Mouse (Mus musculus): ENCODE measurements at regions not wholly inside any gene's neighbourhood (a gene's known extent, or its start where the extent isn't known, plus 50 kb on each side); places are given as distances from the start of the nearest gene placed in this dataset.
A peak's percentile ranks its signal among the peaks of the same experiment; 100 is the strongest.

GRCm38 (mm10) chr10:111388545-111389320 is 84.3 kb upstream of the Nap1l1 start:
- Histone ChIP-seq H3K9me3 (0 out of 2 replicates have a peak, but pooled peaks cover 3% of the 10 kb centered on the region), H3K4me2 (replicated peaks) (peak overlapping the region; percentile 42), H3K27me3 (no peaks in the 10 kb centered on the region), H3K4me1 (peaks cover 17% of the 10 kb centered on the region), H3K4me3 (no peak overlapping the region), H3K36me3 (no peaks in the 10 kb centered on the region), H3K9ac (replicated peaks) (no peak overlapping the region), H3K27ac (replicated peaks) (no peak overlapping the region)
- 71% methylated on average over 12 of the region's 12 CpGs for WGBS
- ATAC-seq (ENCODE audit: low FRiP score, low read depth), result peak; percentile 63

DNA sequence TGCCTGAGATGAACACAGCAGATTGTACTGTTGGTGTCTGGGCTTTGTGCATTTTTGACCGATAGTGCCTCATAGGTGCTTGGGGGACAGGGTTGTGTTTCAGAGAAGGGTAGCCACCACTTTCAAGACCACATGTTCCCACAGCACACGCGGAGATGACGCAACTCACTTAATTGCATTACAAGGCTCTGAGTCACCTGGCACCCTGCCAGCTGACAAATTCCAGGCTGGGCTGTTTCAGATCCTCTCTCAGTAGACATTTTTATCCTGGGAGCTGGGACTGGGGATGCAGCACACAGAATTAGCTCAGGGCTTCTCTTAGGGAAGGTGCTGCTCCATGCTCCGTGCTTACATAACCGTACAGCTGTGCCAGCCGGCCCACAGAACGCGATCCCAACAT is 83.1 kb upstream of the Nap1l1 start:
- no peak overlapping the region for H3K27ac ChIP-seq (replicated peaks)
- H3K9ac ChIP-seq (replicated peaks), result no peak overlapping the region
- WGBS, result 71% methylated on average over 9 of the region's 9 CpGs
- ATAC-seq (ENCODE audit: low FRiP score, low read depth), result no peak; the same call in 1 of the 2 replicates
- H3K9me3 ChIP-seq, result 0 out of 2 replicates have a peak, but pooled peaks cover 4% of the 10 kb centered on the region
- H3K36me3 ChIP-seq, result no peaks in the 10 kb centered on the region
- no peak overlapping the region for H3K4me3 ChIP-seq
- peaks cover 17% of the 10 kb centered on the region for H3K4me1 ChIP-seq
- no peak overlapping the region for H3K4me2 ChIP-seq (replicated peaks)
- H3K27me3 ChIP-seq, result no peaks in the 10 kb centered on the region

DNA sequence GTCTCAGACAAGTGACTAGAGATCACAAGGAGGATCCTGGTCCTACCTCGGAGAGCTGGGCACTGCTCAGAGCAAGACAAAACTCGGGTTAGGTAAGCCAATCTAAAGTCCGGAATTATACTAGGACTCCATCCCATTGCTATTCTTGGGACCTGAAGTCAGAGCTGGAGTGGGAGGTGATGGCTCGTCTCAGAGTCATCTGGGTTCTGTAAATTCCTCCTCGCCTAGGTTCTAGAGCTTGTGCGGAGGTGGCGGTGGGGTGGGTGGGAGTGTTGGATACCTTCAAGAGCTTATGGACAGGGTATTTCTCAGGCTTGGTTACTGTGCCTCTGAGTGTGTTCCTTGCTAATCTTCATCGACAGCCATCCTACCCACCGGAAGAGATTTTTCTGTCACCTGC is 78.6 kb upstream of the Nap1l1 start:
- WGBS, result 95% methylated on average over 9 of the region's 9 CpGs
- ATAC-seq (ENCODE audit: low FRiP score, low read depth), result no peak

DNA sequence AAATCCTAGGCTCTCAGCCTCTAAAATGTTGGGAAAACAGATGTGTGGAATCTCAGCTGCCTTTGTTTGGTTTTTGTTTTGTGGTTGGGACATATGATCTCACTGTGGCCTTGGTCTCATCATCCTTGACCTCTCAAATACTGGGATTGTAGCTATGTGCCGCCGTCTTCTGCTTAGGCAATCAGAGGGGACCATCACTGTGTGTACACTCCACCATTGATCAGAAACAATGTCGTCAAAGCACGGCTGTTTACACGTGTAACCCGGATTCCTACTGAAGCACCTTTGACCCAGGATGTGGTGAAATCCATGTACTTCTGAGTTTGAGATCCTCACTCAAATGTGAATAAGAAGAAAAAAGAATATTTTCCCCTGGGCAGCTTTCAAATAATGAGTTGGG is 68.0 kb upstream of the Nap1l1 start:
- 92% methylated on average over 6 of the region's 6 CpGs for WGBS

More for the DNA sequence above, 78.6 kb upstream of the Nap1l1 start:
- no peak overlapping the region for H3K27ac ChIP-seq (replicated peaks)
- no peak overlapping the region for H3K4me2 ChIP-seq (replicated peaks)
- H3K9ac ChIP-seq (replicated peaks), result no peak overlapping the region
- no peaks in the 10 kb centered on the region for H3K27me3 ChIP-seq
- H3K4me1 ChIP-seq, result peaks cover 4% of the 10 kb centered on the region; the same call in 1 of the 2 replicates
- no peaks in the 10 kb centered on the region for H3K36me3 ChIP-seq
- H3K9me3 ChIP-seq, result 0 out of 2 replicates have a peak, but pooled peaks cover 4% of the 10 kb centered on the region
- H3K4me3 ChIP-seq, result no peak overlapping the region

GRCm38 (mm10) chr10:111408887-111409286 is 64.1 kb upstream of the Nap1l1 start:
- Histone ChIP-seq H3K4me3 (no peak overlapping the region), H3K27me3 (no peaks in the 10 kb centered on the region), H3K27ac (replicated peaks) (no peak overlapping the region), H3K4me2 (replicated peaks) (no peak overlapping the region), H3K36me3 (no peaks in the 10 kb centered on the region), H3K4me1 (no peaks in the 10 kb centered on the region), H3K9ac (replicated peaks) (no peak overlapping the region), H3K9me3 (no peaks in the 10 kb centered on the region)
- 84% methylated on average over 3 of the region's 3 CpGs for WGBS
- ATAC-seq (ENCODE audit: low FRiP score, low read depth), result no peak

More for the DNA sequence above, 68.0 kb upstream of the Nap1l1 start:
- Histone ChIP-seq H3K9me3 (no peaks in the 10 kb centered on the region), H3K9ac (replicated peaks) (no peak overlapping the region), H3K27ac (replicated peaks) (no peak overlapping the region), H3K4me3 (no peak overlapping the region), H3K27me3 (no peaks in the 10 kb centered on the region), H3K36me3 (no peaks in the 10 kb centered on the region), H3K4me1 (no peaks in the 10 kb centered on the region), H3K4me2 (replicated peaks) (no peak overlapping the region)
- ATAC-seq (ENCODE audit: low FRiP score, low read depth), result no peak

DNA sequence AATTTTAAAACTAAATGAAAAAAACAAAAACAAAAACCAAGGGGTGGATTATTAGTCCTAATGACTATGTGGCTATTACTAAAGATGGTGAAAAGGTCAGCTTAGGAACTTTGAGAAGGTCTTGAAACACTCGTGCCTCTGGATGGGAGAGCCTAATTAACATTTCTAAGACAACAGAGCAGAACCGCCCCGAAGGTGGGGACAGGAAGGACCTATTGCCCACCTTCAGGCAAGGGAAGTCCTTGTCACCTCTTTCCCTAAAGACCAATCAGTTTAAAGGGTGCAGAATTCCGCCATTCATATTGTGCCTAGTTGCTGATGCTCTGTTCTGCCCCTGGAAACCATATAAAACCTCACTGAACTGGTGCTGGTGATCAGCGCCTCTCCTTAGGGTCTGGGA is 63.5 kb upstream of the Nap1l1 start:
- Histone ChIP-seq H3K4me1 (no peaks in the 10 kb centered on the region), H3K9me3 (no peaks in the 10 kb centered on the region), H3K9ac (replicated peaks) (no peak overlapping the region), H3K27ac (replicated peaks) (no peak overlapping the region), H3K36me3 (no peaks in the 10 kb centered on the region), H3K4me2 (replicated peaks) (no peak overlapping the region), H3K27me3 (no peaks in the 10 kb centered on the region), H3K4me3 (no peak overlapping the region)
- ATAC-seq (ENCODE audit: low FRiP score, low read depth), result no peak
- WGBS, result 79% methylated on average over 5 of the region's 5 CpGs

DNA sequence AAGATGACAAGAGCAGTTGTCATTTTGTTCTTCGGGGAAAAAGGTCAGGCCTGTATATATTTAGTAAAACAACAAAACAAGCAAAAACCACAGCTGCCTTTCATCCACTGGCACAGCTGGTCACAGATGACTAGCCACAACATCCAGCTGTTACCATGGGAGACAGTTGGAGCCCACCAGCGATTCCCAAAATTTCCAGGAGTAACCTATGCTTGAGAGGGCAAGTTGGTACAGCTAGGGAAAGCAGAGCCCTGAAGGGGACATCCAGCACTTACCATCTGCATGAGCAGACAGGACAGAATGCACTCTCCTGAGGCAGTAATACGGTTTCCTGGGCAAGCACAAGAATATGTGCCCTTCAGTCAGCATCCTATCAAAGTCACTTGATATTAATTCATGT is 62.9 kb upstream of the Nap1l1 start:
- H3K9me3 ChIP-seq, result no peaks in the 10 kb centered on the region
- H3K4me1 ChIP-seq, result no peaks in the 10 kb centered on the region
- no peak overlapping the region for H3K4me2 ChIP-seq (replicated peaks)
- H3K36me3 ChIP-seq, result no peaks in the 10 kb centered on the region
- no peak overlapping the region for H3K4me3 ChIP-seq
- H3K27ac ChIP-seq (replicated peaks), result no peak overlapping the region
- WGBS, result 57% methylated on average over 3 of the region's 3 CpGs
- no peak overlapping the region for H3K9ac ChIP-seq (replicated peaks)
- no peak for ATAC-seq (ENCODE audit: low FRiP score, low read depth)
- no peaks in the 10 kb centered on the region for H3K27me3 ChIP-seq

DNA sequence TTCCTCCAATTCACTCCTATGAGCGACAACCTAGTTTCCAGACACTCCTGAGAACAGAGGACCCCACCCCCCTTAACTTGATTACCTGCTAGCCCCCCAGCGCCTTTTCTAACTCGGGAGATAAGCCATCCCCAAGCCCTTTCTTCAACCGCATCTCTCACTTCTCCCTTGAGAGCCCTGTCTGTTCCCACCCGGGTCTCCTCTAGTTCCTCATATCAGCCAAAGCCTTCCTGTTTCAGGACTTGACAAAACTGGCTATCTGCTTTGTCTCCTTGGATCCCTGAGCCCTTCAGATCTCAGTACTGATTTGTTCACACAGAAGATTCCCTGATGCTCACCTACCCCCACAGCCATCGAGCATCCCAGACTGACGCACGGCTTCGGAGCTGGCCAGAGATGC is 61.5 kb upstream of the Nap1l1 start:
- Histone ChIP-seq H3K36me3 (no peaks in the 10 kb centered on the region), H3K4me2 (replicated peaks) (no peak overlapping the region), H3K27me3 (no peaks in the 10 kb centered on the region), H3K4me1 (no peaks in the 10 kb centered on the region), H3K4me3 (no peak overlapping the region), H3K9me3 (no peaks in the 10 kb centered on the region), H3K27ac (replicated peaks) (no peak overlapping the region), H3K9ac (replicated peaks) (no peak overlapping the region)
- WGBS, result 88% methylated on average over 9 of the region's 9 CpGs
- no peak for ATAC-seq (ENCODE audit: low FRiP score, low read depth)

DNA sequence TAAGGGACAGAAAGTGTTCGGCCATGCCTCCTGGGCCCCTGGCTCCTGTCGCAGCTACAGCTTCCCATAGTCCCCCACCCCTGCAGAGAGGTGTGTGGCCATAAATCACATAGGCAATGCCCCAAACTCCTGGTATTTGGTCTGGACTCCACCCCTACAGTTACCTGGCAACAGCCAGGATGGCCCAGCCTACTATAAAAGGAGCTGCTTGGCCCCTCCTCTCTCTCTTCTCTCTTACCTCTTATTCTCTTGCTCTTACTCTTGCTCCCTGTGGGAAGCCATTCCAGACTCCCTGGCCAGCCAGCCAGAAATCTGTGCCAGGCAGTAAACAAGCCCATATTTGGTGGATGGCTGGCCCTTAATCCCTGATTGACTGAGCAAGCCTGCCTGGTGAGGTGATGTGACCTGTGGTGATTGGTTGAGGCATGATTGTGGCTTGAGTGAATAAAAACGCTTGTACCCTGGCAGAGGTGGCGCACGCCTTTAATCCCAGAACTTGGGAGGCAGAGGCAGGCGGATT is 56.4 kb upstream of the Nap1l1 start:
- ATAC-seq (ENCODE audit: low FRiP score, low read depth), result no peak
- Histone ChIP-seq H3K4me2 (replicated peaks) (no peak overlapping the region), H3K27ac (replicated peaks) (no peak overlapping the region), H3K36me3 (no peaks in the 10 kb centered on the region), H3K27me3 (peaks cover 13% of the 10 kb centered on the region), H3K4me3 (no peak overlapping the region), H3K9ac (replicated peaks) (no peak overlapping the region), H3K9me3 (no peaks in the 10 kb centered on the region), H3K4me1 (peaks cover 24% of the 10 kb centered on the region)
- 78% methylated on average over 6 of the region's 6 CpGs for WGBS

- 26% methylated on average over 23 of the region's 23 CpGs for WGBS
- peak overlapping the region; percentile 46 for H3K4me2 ChIP-seq (replicated peaks)
- peaks cover 35% of the 10 kb centered on the region for H3K4me1 ChIP-seq
- 0 out of 2 replicates have a peak overlapping the region, but pooled peaks have one; percentile 7 for H3K9ac ChIP-seq (replicated peaks)
- H3K9me3 ChIP-seq, result no peaks in the 10 kb centered on the region
- no peaks in the 10 kb centered on the region for H3K36me3 ChIP-seq
- peaks cover 13% of the 10 kb centered on the region for H3K27me3 ChIP-seq
- H3K27ac ChIP-seq (replicated peaks), result no peak overlapping the region
- ATAC-seq (ENCODE audit: low FRiP score, low read depth), result no peak
- H3K4me3 ChIP-seq, result peak overlapping the region; percentile 19; the same call in 1 of the 2 replicates
Measured at GRCm38 (mm10) chr10:111419375-111420194, 53.4 kb upstream of the Nap1l1 start.

GRCm38 (mm10) chr10:111420195-111420838 is 52.7 kb upstream of the Nap1l1 start:
- H3K27ac ChIP-seq (replicated peaks), result no peak overlapping the region

More at GRCm38 (mm10) chr10:111420195-111420838, 52.7 kb upstream of the Nap1l1 start:
- ATAC-seq (ENCODE audit: low FRiP score, low read depth), result no peak
- H3K36me3 ChIP-seq, result no peaks in the 10 kb centered on the region
- 0 out of 2 replicates have a peak overlapping the region, but pooled peaks have one; percentile 7 for H3K9ac ChIP-seq (replicated peaks)
- H3K4me1 ChIP-seq, result peaks cover 35% of the 10 kb centered on the region
- 16% methylated on average over 7 of the region's 7 CpGs for whole genome bisulfite sequencing
- peak overlapping the region; percentile 46 for H3K4me2 ChIP-seq (replicated peaks)
- H3K4me3 ChIP-seq, result no peak overlapping the region
- H3K27me3 ChIP-seq, result peaks cover 13% of the 10 kb centered on the region
- no peaks in the 10 kb centered on the region for H3K9me3 ChIP-seq
